Mouse (Mus musculus): ENCODE results near the gene Stn1. TPM values are rescaled to one million over a fixed set of nuclear protein-coding genes. Genes with fewer than 3 reads are reported as not detected.

Stn1 gene
- polyA plus RNA-seq, 2 experiments: 39.1 to 53.6 TPM

DNA sequence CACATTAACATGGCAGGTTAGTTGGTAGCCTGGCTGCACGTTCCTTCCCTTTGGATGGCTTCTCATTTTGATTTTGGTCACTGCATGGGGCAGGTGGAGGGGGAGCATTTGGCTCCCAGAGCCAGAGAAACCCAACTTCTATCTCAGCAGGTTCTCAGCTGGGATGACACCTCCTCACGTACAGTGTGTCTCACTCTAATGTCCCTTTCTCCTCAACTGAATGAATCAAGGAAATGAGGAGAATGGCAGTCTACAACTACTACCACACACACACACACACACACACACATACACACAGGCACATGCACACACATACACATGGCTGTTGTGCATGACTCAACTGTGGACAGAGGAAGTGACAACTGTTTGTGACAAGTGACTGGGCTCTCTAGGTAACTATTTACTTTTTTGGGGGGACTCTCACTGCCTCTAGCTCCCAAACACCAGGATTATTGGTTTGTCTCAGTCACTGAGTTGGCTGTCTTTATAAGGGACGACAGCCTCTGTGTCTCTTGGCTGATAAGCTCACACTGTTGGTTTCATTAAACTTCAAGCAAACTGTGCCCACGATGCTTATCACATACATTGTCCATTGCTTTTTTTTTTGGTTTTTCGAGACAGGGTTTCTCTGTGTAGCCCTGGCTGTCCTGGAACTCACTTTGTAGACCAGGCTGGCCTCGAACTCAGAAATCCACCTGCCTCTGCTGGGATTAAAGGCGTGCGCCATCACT is 18.0 kb downstream of the Stn1 start:
- 91% methylated on average over 8 of the region's 8 CpGs for WGBS
- Histone ChIP-seq H3K4me2 (replicated peaks; ENCODE audit: low read depth, low read length, severe bottlenecking) (no peak overlapping the region), H3K27ac (replicated peaks; ENCODE audit: low read depth, low read length) (no peak overlapping the region), H3K9ac (ENCODE audit: low read depth, low read length, severe bottlenecking) (no peak overlapping the region), H3K4me1 (ENCODE audit: control insufficient read depth, insufficient read depth, low read length) (no peaks in the 10 kb centered on the region; the same call in 1 of the 2 replicates), H3K36me3 (ENCODE audit: control insufficient read depth, insufficient read depth, low read length) (peaks cover 57% of the 10 kb centered on the region), H3K4me3 (replicated peaks; ENCODE audit: low read length) (no peak overlapping the region), H3K27me3 (ENCODE audit: control insufficient read depth, insufficient read depth, low read length) (no peaks in the 10 kb centered on the region), H3K9me3 (ENCODE audit: control insufficient read depth, low read length) (no peaks in the 10 kb centered on the region)
- DNase-seq (ENCODE audit: low spot score) (no peak), ATAC-seq (ENCODE audit: low FRiP score, low read depth) (no peak)
- no peak for TF ChIP-seq POLR2A (IDR thresholded peaks at IDR 0.05; ENCODE audit: borderline replicate concordance, extremely low read depth, insufficient read depth, insufficient read length)

DNA sequence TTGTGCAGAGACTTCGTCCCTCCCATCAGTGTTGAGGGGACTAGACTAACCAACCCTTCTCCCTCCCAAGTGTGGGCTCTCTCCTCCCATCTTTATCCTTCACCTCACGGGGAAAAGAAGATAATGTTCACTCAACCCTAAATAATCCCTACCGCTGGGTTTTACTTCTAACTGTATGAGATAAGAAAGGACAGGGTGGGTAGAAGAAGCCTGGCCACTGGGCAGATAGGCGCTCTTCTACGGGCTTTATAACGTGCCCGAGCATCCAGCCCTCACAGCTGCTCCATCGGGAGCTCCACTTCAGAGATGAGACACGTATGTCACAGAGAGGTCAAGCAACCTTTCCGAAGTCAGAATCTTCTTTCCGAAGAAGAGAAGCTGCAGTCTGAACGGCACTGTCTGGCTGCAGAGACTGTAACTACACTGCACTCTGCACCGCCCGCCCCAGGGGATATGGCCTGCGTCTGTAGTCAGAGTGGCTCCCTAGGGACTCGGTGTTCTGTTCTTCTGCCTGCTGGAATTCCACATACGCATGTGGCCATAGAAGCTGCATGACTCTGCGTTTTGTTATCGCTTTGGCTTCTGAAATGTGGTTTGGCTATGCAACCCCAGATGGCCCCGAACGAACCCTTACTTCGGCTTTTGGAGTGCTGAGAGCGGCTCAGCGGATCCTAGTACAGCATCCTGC is 18.7 kb downstream of the Stn1 start:
- WGBS: 92% methylated on average over 24 of the region's 24 CpGs
- no peaks in the 10 kb centered on the region; the same call in 1 of the 2 replicates for H3K4me1 ChIP-seq (ENCODE audit: control insufficient read depth, insufficient read depth, low read length)
- H3K9me3 ChIP-seq (ENCODE audit: control insufficient read depth, low read length): no peaks in the 10 kb centered on the region
- H3K27ac ChIP-seq (replicated peaks; ENCODE audit: low read depth, low read length): no peak overlapping the region
- peaks cover 58% of the 10 kb centered on the region for H3K36me3 ChIP-seq (ENCODE audit: control insufficient read depth, insufficient read depth, low read length)
- TF ChIP-seq POLR2A (IDR thresholded peaks at IDR 0.05; ENCODE audit: borderline replicate concordance, extremely low read depth, insufficient read depth, insufficient read length): no peak
- no peak overlapping the region for H3K4me3 ChIP-seq (replicated peaks; ENCODE audit: low read length)
- H3K27me3 ChIP-seq (ENCODE audit: control insufficient read depth, insufficient read depth, low read length): no peaks in the 10 kb centered on the region
- DNase-seq (ENCODE audit: low spot score) (no peak), ATAC-seq (ENCODE audit: low FRiP score, low read depth) (no peak)
- no peak overlapping the region for H3K9ac ChIP-seq (ENCODE audit: low read depth, low read length, severe bottlenecking)
- no peak overlapping the region for H3K4me2 ChIP-seq (replicated peaks; ENCODE audit: low read depth, low read length, severe bottlenecking)

DNA sequence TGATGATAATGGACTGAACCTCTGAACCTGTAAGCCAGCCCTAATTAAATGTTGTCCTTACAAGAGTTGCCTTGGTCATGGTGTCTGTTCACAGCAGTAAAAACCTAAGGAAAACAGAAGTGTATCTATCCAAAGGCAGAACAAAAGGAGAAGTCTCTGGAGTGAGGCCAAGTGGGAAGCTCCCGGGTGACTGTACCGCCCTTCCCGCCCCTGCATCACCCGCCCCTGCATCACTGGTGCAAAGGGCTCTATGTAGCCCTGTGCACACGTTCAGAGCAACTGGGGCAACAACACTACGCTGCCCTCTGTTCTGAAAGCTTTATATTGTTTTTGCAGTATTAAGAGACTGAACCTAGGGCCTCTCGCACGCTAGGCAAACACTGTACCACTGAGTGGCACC is 19.7 kb downstream of the Stn1 start:
- TF ChIP-seq POLR2A (IDR thresholded peaks at IDR 0.05; ENCODE audit: borderline replicate concordance, extremely low read depth, insufficient read depth, insufficient read length): no peak
- H3K4me2 ChIP-seq (replicated peaks; ENCODE audit: low read depth, low read length, severe bottlenecking): no peak overlapping the region
- ATAC-seq (ENCODE audit: low FRiP score, low read depth): no peak

GRCm38 (mm10) chr19:47516879-47517278 is 20.4 kb downstream of the Stn1 start:
- H3K4me2 ChIP-seq (replicated peaks; ENCODE audit: low read depth, low read length, severe bottlenecking): no peak overlapping the region
- H3K4me1 ChIP-seq (ENCODE audit: control insufficient read depth, insufficient read depth, low read length): no peaks in the 10 kb centered on the region; the same call in 1 of the 2 replicates
- TF ChIP-seq POLR2A (IDR thresholded peaks at IDR 0.05; ENCODE audit: borderline replicate concordance, extremely low read depth, insufficient read depth, insufficient read length): no peak
- no peak overlapping the region for H3K9ac ChIP-seq (ENCODE audit: low read depth, low read length, severe bottlenecking)
- DNase-seq (ENCODE audit: low spot score): no peak
- H3K36me3 ChIP-seq (ENCODE audit: control insufficient read depth, insufficient read depth, low read length): peaks cover 49% of the 10 kb centered on the region
- ATAC-seq (ENCODE audit: low FRiP score, low read depth): no peak
- no peak overlapping the region for H3K4me3 ChIP-seq (replicated peaks; ENCODE audit: low read length)
- no peaks in the 10 kb centered on the region for H3K9me3 ChIP-seq (ENCODE audit: control insufficient read depth, low read length)
- no peaks in the 10 kb centered on the region for H3K27me3 ChIP-seq (ENCODE audit: control insufficient read depth, insufficient read depth, low read length)
- H3K27ac ChIP-seq (replicated peaks; ENCODE audit: low read depth, low read length): no peak overlapping the region
- WGBS: 91% methylated on average over 12 of the region's 12 CpGs

More for the DNA sequence above, 19.7 kb downstream of the Stn1 start:
- H3K27me3 ChIP-seq (ENCODE audit: control insufficient read depth, insufficient read depth, low read length): no peaks in the 10 kb centered on the region
- H3K27ac ChIP-seq (replicated peaks; ENCODE audit: low read depth, low read length): no peak overlapping the region
- H3K9me3 ChIP-seq (ENCODE audit: control insufficient read depth, low read length): no peaks in the 10 kb centered on the region
- peaks cover 56% of the 10 kb centered on the region for H3K36me3 ChIP-seq (ENCODE audit: control insufficient read depth, insufficient read depth, low read length)
- 87% methylated on average over 8 of the region's 8 CpGs for WGBS
- no peak overlapping the region for H3K9ac ChIP-seq (ENCODE audit: low read depth, low read length, severe bottlenecking)
- H3K4me3 ChIP-seq (replicated peaks; ENCODE audit: low read length): no peak overlapping the region
- DNase-seq (ENCODE audit: low spot score): no peak
- H3K4me1 ChIP-seq (ENCODE audit: control insufficient read depth, insufficient read depth, low read length): no peaks in the 10 kb centered on the region; the same call in 1 of the 2 replicates

GRCm38 (mm10) chr19:47515091-47515490 is 22.2 kb downstream of the Stn1 start:
- ATAC-seq (ENCODE audit: low FRiP score, low read depth) (no peak), DNase-seq (ENCODE audit: low spot score) (no peak)
- no peak overlapping the region for H3K9ac ChIP-seq (ENCODE audit: low read depth, low read length, severe bottlenecking)
- TF ChIP-seq POLR2A (IDR thresholded peaks at IDR 0.05; ENCODE audit: borderline replicate concordance, extremely low read depth, insufficient read depth, insufficient read length): no peak
- H3K4me1 ChIP-seq (ENCODE audit: control insufficient read depth, insufficient read depth, low read length): no peaks in the 10 kb centered on the region
- no peaks in the 10 kb centered on the region for H3K27me3 ChIP-seq (ENCODE audit: control insufficient read depth, insufficient read depth, low read length)
- no peak overlapping the region for H3K27ac ChIP-seq (replicated peaks; ENCODE audit: low read depth, low read length)
- no peak overlapping the region for H3K4me2 ChIP-seq (replicated peaks; ENCODE audit: low read depth, low read length, severe bottlenecking)
- H3K4me3 ChIP-seq (replicated peaks; ENCODE audit: low read length): no peak overlapping the region
- H3K9me3 ChIP-seq (ENCODE audit: control insufficient read depth, low read length): no peaks in the 10 kb centered on the region
- WGBS: 68% methylated on average over 5 of the region's 5 CpGs
- peaks cover 52% of the 10 kb centered on the region for H3K36me3 ChIP-seq (ENCODE audit: control insufficient read depth, insufficient read depth, low read length)
